Mouse (Mus musculus) liver, adult 2 months (tissue): ENCODE data around the gene Gm7735.

Experiments
- CTCF ChIP-seq: fragments of 200-500 bp; IDR thresholded peaks from 2 replicates; pipeline ENCODE4 v1.5.1; 2011; ENCODE audit warnings: low read depth, low read length, control low read depth
- POLR2A ChIP-seq: fragments of 200-500 bp; IDR thresholded peaks from 2 replicates; pipeline ENCODE4 v1.6.1; 2011; ENCODE audit warnings: low read length, control low read depth; ENCODE audit not compliant: insufficient read depth; ENCODE audit errors: extremely low read depth

DNA sequence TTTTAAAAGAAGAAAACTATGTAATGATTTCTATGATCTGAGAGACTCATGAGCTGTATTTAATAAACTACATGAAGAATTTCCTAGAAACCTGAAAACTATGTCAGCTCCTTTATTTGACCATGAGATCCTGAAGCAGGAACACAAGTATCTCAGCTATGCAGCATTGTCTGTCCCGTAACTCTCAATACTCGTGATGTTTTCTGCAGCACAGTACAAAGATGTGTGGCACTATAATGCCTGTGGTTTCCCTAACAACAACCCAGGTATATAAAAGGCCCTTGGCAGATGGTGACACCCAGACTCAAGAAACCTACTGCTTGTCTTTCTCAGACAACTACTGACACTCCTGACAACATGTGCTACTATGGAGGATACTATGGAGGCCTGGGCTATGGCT is 5.1 kb downstream of the Gm7735 start, which contains the start of gene 1110057P08Rik:
- TF ChIP-seq CTCF (no peak), POLR2A (no peak)
